Comparison of ENCODE assay signal across 7 mouse cellular contexts in the genomic region with DNA sequence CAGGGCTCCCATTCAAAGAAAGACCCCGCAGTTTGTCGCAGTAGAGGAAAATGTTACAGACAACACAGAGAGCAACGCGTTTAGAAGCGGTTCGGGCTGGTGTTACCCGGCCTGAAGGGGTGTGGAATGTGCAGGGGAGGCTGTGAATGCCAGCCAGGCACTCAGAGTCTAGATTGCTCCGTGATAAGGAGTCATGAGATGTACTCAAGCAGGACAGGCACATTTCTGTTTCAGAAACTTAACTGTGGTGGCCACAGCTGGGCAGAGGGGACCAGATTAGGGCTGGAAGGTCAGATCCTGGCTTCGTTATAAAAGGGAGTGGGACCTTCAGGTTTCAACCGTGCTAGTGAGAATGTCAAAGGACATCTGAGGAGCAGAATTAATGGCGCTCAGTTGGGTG. TPM values are rescaled to one million over a fixed set of nuclear protein-coding genes. Genes with fewer than 3 reads are reported as not detected.
DNase-seq lines count a peak whose midpoint lies in the region; ATAC-seq and TF ChIP-seq lines count a peak whose summit lies in the region.

No protein-coding gene starts in this region.

- peaks cover 19 to 22% of the 10 kb centered on the region in 2 experiments for H3K4me1 ChIP-seq in ES-E14 (ENCODE audit: control insufficient read depth in 2 of 2, insufficient read depth in 2 of 2, low read length in 2 of 2, poor library complexity in 1 of 2)
- peaks cover 17% of the 10 kb centered on the region for H3K4me1 ChIP-seq in forebrain, postnatal 0 days (ENCODE audit: insufficient read depth)
- H3K4me1 ChIP-seq in limb, embryonic 12.5 days (replicated peaks) = peaks cover 51% of the 10 kb centered on the region
- peaks cover 29% of the 10 kb centered on the region for H3K4me1 ChIP-seq in midbrain, embryonic 11.5 days (ENCODE audit: control insufficient read depth, insufficient read depth, low read length)

- TF ChIP-seq CTCF in forebrain, postnatal 0 days (IDR thresholded peaks at IDR 0.05; ENCODE audit: low read depth) = no peak

- H3K4me3 ChIP-seq in ES-E14 (ENCODE audit: insufficient read depth in 1 of 2, low read depth in 1 of 2, low read length in 2 of 2, poor library complexity in 1 of 2, severe bottlenecking in 1 of 2) = peak overlapping the region; percentile 63 to 74
- H3K4me3 ChIP-seq in forebrain, postnatal 0 days (ENCODE audit: low read depth, low read length) = peak overlapping the region; percentile 56
- H3K4me3 ChIP-seq in limb, embryonic 12.5 days (replicated peaks) = peak overlapping the region; percentile 38
- peak overlapping the region; percentile 36 for H3K4me3 ChIP-seq in midbrain, embryonic 11.5 days (ENCODE audit: low read depth, low read length)

- peak; percentile 16 for ATAC-seq in forebrain, postnatal 0 days
- ATAC-seq in limb, embryonic 12.5 days (ENCODE audit: insufficient number of reproducible peaks, insufficient read depth, low FRiP score, low TSS enrichment, low read depth) = peak; percentile 23; the same call in 1 of the 2 replicates
- ATAC-seq in midbrain, embryonic 11.5 days (ENCODE audit: low FRiP score) = peak; percentile 36; the same call in 1 of the 2 replicates

- in situ Hi-C loops in ES-E14 (cut with MboI; ENCODE audit: low sequenced_read_pairs in 2 of 2, unreplicated experiment in 2 of 2) = no loop called here

- WGBS in forebrain, postnatal 0 days = 3% methylated on average over 11 of the region's 11 CpGs
- 1% methylated on average over 11 of the region's 11 CpGs for WGBS in limb, embryonic 12.5 days
- WGBS in midbrain, embryonic 11.5 days = 2% methylated on average over 11 of the region's 11 CpGs

- no peaks in the 10 kb centered on the region for H3K36me3 ChIP-seq in ES-E14 (ENCODE audit: control insufficient read depth, insufficient read depth, low read length, poor library complexity, severe bottlenecking)
- no peaks in the 10 kb centered on the region for H3K36me3 ChIP-seq in forebrain, postnatal 0 days (ENCODE audit: insufficient read depth)
- H3K36me3 ChIP-seq in limb, embryonic 12.5 days = no peaks in the 10 kb centered on the region
- no peaks in the 10 kb centered on the region for H3K36me3 ChIP-seq in midbrain, embryonic 11.5 days (ENCODE audit: control insufficient read depth, insufficient read depth, low read length)

- peak overlapping the region; percentile 87 for H3K27ac ChIP-seq in ES-E14 (ENCODE audit: insufficient read depth, low read depth, low read length, poor library complexity, severe bottlenecking)
- H3K27ac ChIP-seq in forebrain, postnatal 0 days (ENCODE audit: low read depth, low read length) = peak overlapping the region; percentile 90
- H3K27ac ChIP-seq in limb, embryonic 12.5 days = peak overlapping the region; percentile 97
- peak overlapping the region; percentile 91 for H3K27ac ChIP-seq in midbrain, embryonic 11.5 days (ENCODE audit: low read depth, low read length)

- H3K9me3 ChIP-seq in ES-E14 (ENCODE audit: control insufficient read depth, insufficient read depth, low read depth, low read length) = no peaks in the 10 kb centered on the region
- H3K9me3 ChIP-seq in forebrain, postnatal 0 days (ENCODE audit: low read length) = no peaks in the 10 kb centered on the region
- H3K9me3 ChIP-seq in limb, embryonic 12.5 days = no peaks in the 10 kb centered on the region
- no peaks in the 10 kb centered on the region for H3K9me3 ChIP-seq in midbrain, embryonic 11.5 days (ENCODE audit: control insufficient read depth, low read length)

- DNase-seq in CD4-positive, CD25-positive, alpha-beta regulatory T cell, adult 2 months (ENCODE audit: low read depth, low spot score) = peak; percentile 64
- DNase-seq in ES-E14 (ENCODE audit: low read depth, low spot score) = no peak
- DNase-seq in forebrain, postnatal 0 days = no peak
- no peak for DNase-seq in midbrain, embryonic 11.5 days (ENCODE audit: low spot score, missing footprints)
- no peak for DNase-seq in adrenal gland, adult 8-10 months
- DNase-seq in urinary bladder, postnatal 4 days (ENCODE audit: low spot score in 2 of 2) = no peak

- no peaks in the 10 kb centered on the region for H3K27me3 ChIP-seq in forebrain, postnatal 0 days (ENCODE audit: insufficient read depth, low read length)
- no peaks in the 10 kb centered on the region for H3K27me3 ChIP-seq in limb, embryonic 12.5 days
- H3K27me3 ChIP-seq in midbrain, embryonic 11.5 days (ENCODE audit: control insufficient read depth, insufficient read depth, low read length) = no peaks in the 10 kb centered on the region

- H3K9ac ChIP-seq in ES-E14 (ENCODE audit: insufficient read depth, low read depth, low read length, poor library complexity, severe bottlenecking) = peak overlapping the region; percentile 82
- H3K9ac ChIP-seq in forebrain, postnatal 0 days = peak overlapping the region; percentile 59
- H3K9ac ChIP-seq in limb, embryonic 12.5 days (replicated peaks) = peak overlapping the region; percentile 38
- peak overlapping the region; percentile 62 for H3K9ac ChIP-seq in midbrain, embryonic 11.5 days (ENCODE audit: low read length)

- peak overlapping the region; percentile 81 for H3K4me2 ChIP-seq in forebrain, postnatal 0 days (ENCODE audit: low read depth)
- H3K4me2 ChIP-seq in limb, embryonic 12.5 days = peak overlapping the region; percentile 61
- H3K4me2 ChIP-seq in midbrain, embryonic 11.5 days = peak overlapping the region; percentile 80

TF ChIP-seq in ES-E14, 5 proteins besides CTCF, POLR2A, EP300 and RAD21:
- no peak for TF ChIP-seq ZC3H11A (IDR thresholded peaks at IDR 0.05; ENCODE audit: borderline replicate concordance, low read depth, low read length)
- no peak for TF ChIP-seq ZNF384 (IDR thresholded peaks at IDR 0.05; ENCODE audit: low read depth, low read length)

RNA-seq across cellular contexts. Expression of gene Scd2, which starts 8.8 kb away (rescaled TPM):
- total RNA-seq in ES-E14 (2012; rRNA removed) = 284 and 303 TPM in 2 replicates
- total RNA-seq in forebrain, postnatal 0 days (2014; rRNA removed) = 540 and 696 TPM in 2 replicates
- 162 and 210 TPM in 2 replicates for polyA plus RNA-seq in forebrain, postnatal 0 days (2015; fragmentation: Nextera tagmentation; extraction: Ambion mirVana)
- polyA plus RNA-seq in limb, embryonic 12.5 days (2016; fragmentation: Nextera tagmentation; extraction: Ambion mirVana) = 304 and 317 TPM in 2 replicates
- 353 and 358 TPM in 2 replicates for polyA plus RNA-seq in midbrain, embryonic 11.5 days (2014; fragmentation: Nextera tagmentation; extraction: Ambion mirVana)
- 1,000 to 10,000 TPM in 3 of 4 experiments, 100 to 1,000 TPM in 1; 965 to 1,225 (median 1,109) TPM for total RNA-seq in adrenal gland, adult 8-10 months (2022)

RNA-seq across cellular contexts. Expression of gene Scd4, which starts 48.2 kb away (rescaled TPM):
- 0.13 TPM in 1 of 2 replicates, not detected in the other for total RNA-seq in ES-E14 (2012; rRNA removed)
- 0.23 and 0.43 TPM in 2 replicates for total RNA-seq in forebrain, postnatal 0 days (2014; rRNA removed)
- 0.11 and 0.25 TPM in 2 replicates for polyA plus RNA-seq in forebrain, postnatal 0 days (2015; fragmentation: Nextera tagmentation; extraction: Ambion mirVana)
- polyA plus RNA-seq in limb, embryonic 12.5 days (2016; fragmentation: Nextera tagmentation; extraction: Ambion mirVana) = 0.06 TPM in 1 of 2 replicates, not detected in the other
- polyA plus RNA-seq in midbrain, embryonic 11.5 days (2014; fragmentation: Nextera tagmentation; extraction: Ambion mirVana) = 0.06 TPM in 1 of 2 replicates, not detected in the other
- total RNA-seq in adrenal gland, adult 8-10 months (2022) = 1 to 10 TPM; 4.5 to 7.6 (median 6.6) TPM
